Mouse (Mus musculus) lung, embryonic 15.5 days (tissue): ENCODE measurements around the gene Abi2. TPM values are rescaled to one million over a fixed set of nuclear protein-coding genes. Genes with fewer than 3 reads are reported as not detected.
A peak's percentile ranks its signal among the peaks of the same experiment; 100 is the strongest.

ENCODE experiments used
- ATAC-seq: fragments of 200-750 bp; cut with Nextera tagmentation; 2 replicates; pipeline ENCODE4 v1.8.0; 2017; ENCODE audit warnings: moderate number of reproducible peaks, borderline replicate concordance; ENCODE audit not compliant: low FRiP score, low TSS enrichment; ENCODE audit errors: extremely low read depth
- H3K27ac ChIP-seq: fragments of 300-500 bp; sonication (generic); 2 replicates; pipeline ENCODE4 v1.5.1; 2015; ENCODE audit warnings: moderate library complexity, mild to moderate bottlenecking, inconsistent platforms
- H3K27me3 ChIP-seq: fragments of 300-500 bp; sonication (generic); 2 replicates; pipeline ENCODE4 v1.6.1; 2015; ENCODE audit warnings: inconsistent platforms
- H3K36me3 ChIP-seq: fragments of 300-500 bp; sonication (generic); 2 replicates; pipeline ENCODE4 v1.6.1; 2015; ENCODE audit warnings: inconsistent platforms
- H3K4me1 ChIP-seq: fragments of 300-500 bp; sonication (generic); 2 replicates; pipeline ENCODE4 v1.6.1; 2015; ENCODE audit warnings: inconsistent platforms
- H3K4me2 ChIP-seq: fragments of 300-500 bp; sonication (generic); 2 replicates; pipeline ENCODE4 v1.6.1; 2015; ENCODE audit warnings: inconsistent platforms, mild to moderate bottlenecking, moderate library complexity
- H3K4me3 ChIP-seq: fragments of 300-500 bp; sonication (generic); 2 replicates; pipeline ENCODE4 v1.5.1; 2015; ENCODE audit warnings: mild to moderate bottlenecking, inconsistent platforms
- H3K9ac ChIP-seq: fragments of 300-500 bp; sonication (generic); 2 replicates; pipeline ENCODE4 v1.6.1; 2015; ENCODE audit warnings: inconsistent platforms
- H3K9me3 ChIP-seq: fragments of 300-500 bp; sonication (generic); 2 replicates; pipeline ENCODE4 v1.6.1; 2016; ENCODE audit warnings: inconsistent platforms
- WGBS: fragments of 180-500 bp; shearing (Covaris S2); methylation state at CpG from one replicate; pipeline ENCODE4 v1.1.7; 2015; 5-methylcytosine and 5-hydroxymethylcytosine counted together
- polyA plus RNA-seq: library from polyadenylated mRNA; unstranded; fragments of >200 nt; fragmentation: Nextera tagmentation; extraction: Ambion mirVana; gene quantifications from 2 replicates; pipeline ENCODE4 v1.2.1, GENCODE M21; 2015

Abi2 gene
- 22.5 and 23.7 TPM in 2 replicates for polyA plus RNA-seq

DNA sequence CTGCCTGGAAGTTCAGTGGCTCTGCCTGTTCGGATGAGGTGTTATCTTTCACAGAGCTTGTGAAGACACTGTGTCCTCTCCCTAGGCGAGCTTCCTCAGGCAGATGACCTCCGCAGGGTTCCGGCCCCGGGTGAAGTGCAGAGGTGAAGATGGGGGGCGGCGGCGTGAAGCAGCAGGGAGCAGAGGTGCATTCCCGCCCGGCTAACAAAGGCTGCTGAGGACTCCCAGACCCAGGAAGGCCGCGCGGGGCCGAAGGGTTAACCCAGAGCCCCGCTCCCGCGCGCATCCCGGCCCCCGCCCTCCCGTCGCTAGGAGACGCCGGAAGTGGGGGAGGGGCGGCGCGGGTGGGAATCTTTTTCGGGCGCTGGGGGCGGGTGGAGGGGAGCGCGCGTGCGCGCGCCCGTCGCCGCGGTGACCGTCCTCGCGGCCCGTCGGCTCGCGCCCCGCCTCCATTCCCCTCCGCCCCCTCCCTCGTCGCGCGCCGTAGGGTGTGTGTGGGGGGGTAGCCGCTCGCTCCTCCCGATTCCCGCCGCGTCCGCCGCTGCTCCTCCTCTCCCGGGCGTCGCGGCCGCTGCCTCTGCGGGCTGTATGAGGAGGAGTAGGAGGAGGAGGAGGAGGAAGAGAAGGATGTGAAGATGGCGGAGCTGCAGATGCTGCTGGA is at the start of gene Abi2:
Gene Abi2 (plus strand): TSS at position 452 of the 661 bp plus-strand sequence.
- WGBS, result under 1% methylated on average over 46 of the region's 69 CpGs
- Histone ChIP-seq H3K27ac (peak within 1 kb of the TSS; percentile 92), H3K4me2 (peak within 1 kb of the TSS; percentile 70)

DNA sequence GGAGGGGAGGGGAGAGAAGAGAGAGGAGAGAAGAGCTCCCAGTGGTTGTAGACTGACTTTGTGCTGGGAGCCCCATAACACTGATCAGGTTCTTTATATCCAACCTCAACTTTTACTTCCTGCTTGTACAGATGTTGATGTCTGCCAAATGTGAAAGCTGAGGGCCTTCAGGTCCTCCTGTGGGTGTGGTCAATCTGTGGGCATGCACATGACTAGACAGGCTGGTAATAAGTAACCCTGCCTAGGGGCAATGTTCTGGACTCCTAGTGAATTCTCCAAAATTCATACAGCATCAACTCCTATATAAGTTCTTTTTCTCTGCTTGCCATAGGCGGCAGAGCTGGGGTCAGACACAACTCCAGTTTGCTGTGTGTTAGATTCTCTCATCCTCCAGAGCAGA is 47.8 kb upstream of the Abi2 start:
- no peaks in the 10 kb centered on the region for H3K4me1 ChIP-seq
- peaks cover 14% of the 10 kb centered on the region; the same call in 1 of the 2 replicates for H3K36me3 ChIP-seq
- no peak overlapping the region for H3K4me2 ChIP-seq
- H3K9ac ChIP-seq, result no peak overlapping the region
- no peak overlapping the region for H3K4me3 ChIP-seq
- WGBS, result 88% methylated on average over 1 of the region's 1 CpGs
- H3K27ac ChIP-seq, result no peak overlapping the region
- no peaks in the 10 kb centered on the region for H3K9me3 ChIP-seq
- H3K27me3 ChIP-seq, result no peaks in the 10 kb centered on the region
- no peak for ATAC-seq

More for the DNA sequence above, at the start of gene Abi2:
- Histone ChIP-seq H3K27me3 (no peaks in the 10 kb centered on the region), H3K4me1 (peaks cover 16% of the 10 kb centered on the region; the same call in 1 of the 2 replicates), H3K36me3 (no peaks in the 10 kb centered on the region), H3K4me3 (peak within 1 kb of the TSS; percentile 97), H3K9ac (peak within 1 kb of the TSS; percentile 87), H3K9me3 (no peaks in the 10 kb centered on the region)
- peak; percentile 92 for ATAC-seq

DNA sequence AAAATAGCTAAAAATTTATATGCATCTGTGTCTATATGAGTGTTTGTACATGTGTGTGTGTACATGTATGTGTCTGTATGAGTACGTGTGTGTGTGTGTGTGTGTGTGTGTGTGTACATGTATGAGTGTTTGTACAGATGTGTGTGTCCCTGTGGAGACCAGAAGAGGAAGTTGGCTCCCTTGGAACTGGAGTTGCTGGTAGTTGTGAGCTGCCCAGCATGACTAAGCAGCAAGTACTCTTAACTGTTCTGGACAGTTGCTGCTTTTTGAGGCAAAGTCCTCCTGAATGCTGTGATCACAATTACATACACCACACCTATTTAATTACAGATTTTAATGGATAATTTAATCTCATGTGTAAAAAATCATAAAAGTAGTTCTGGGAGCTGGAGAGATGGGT is 32.9 kb upstream of the Abi2 start:
- Histone ChIP-seq H3K27me3 (no peaks in the 10 kb centered on the region), H3K4me2 (no peak overlapping the region), H3K9me3 (no peaks in the 10 kb centered on the region), H3K4me1 (no peaks in the 10 kb centered on the region), H3K9ac (no peak overlapping the region), H3K4me3 (no peak overlapping the region), H3K27ac (no peak overlapping the region), H3K36me3 (peaks cover 31% of the 10 kb centered on the region)
- 76% methylated on average over 1 of the region's 1 CpGs for WGBS
- ATAC-seq, result no peak

DNA sequence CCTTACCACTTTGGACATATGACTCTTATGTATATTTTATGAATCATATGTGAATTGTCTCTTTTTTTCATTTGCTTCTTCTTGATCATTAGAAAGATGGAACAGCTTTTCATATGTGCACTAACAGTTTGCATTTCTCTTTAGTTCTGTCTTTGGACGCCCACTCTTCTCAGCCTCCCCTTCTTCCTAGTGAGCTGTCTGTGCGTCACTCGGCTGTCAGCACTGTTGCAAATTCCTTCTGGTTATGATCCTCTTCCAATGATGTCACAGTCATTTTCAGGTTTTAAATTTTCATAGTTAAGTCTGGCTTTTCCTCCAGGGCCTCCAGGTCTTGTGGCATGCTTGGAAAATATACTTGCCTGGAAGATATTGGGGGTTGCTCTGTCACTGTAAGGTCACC is 27.5 kb upstream of the Abi2 start:
- Histone ChIP-seq H3K4me2 (no peak overlapping the region), H3K36me3 (peaks cover 29% of the 10 kb centered on the region), H3K27ac (no peak overlapping the region), H3K9ac (no peak overlapping the region), H3K27me3 (no peaks in the 10 kb centered on the region), H3K4me3 (no peak overlapping the region), H3K9me3 (no peaks in the 10 kb centered on the region), H3K4me1 (no peaks in the 10 kb centered on the region)
- no peak for ATAC-seq
- 86% methylated on average over 3 of the region's 3 CpGs for WGBS

DNA sequence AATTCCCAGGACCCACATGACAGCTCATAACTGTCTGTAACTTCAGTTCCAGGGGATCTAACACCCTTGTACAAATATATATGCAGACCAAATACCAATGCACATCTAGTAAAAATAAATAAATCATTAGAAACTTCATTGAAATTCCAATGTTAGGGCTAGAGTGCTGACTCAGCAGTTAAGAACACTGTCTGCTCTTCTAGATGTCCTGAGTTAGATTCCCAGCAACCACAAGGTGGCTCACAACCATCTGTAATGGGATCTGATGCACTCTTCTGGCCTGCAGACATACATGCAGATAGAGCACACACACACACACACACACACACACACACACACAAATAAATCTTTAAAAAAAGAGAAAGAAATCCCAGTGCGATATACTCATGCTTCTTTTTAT is 4.6 kb upstream of the Abi2 start:
- Histone ChIP-seq H3K36me3 (no peaks in the 10 kb centered on the region), H3K4me3 (no peak overlapping the region), H3K27me3 (no peaks in the 10 kb centered on the region), H3K4me2 (no peak overlapping the region), H3K4me1 (0 out of 2 replicates have a peak, but pooled peaks cover 3% of the 10 kb centered on the region), H3K27ac (no peak overlapping the region), H3K9me3 (no peaks in the 10 kb centered on the region), H3K9ac (no peak overlapping the region)
- 100% methylated on average over 1 of the region's 1 CpGs for WGBS
- ATAC-seq, result no peak

DNA sequence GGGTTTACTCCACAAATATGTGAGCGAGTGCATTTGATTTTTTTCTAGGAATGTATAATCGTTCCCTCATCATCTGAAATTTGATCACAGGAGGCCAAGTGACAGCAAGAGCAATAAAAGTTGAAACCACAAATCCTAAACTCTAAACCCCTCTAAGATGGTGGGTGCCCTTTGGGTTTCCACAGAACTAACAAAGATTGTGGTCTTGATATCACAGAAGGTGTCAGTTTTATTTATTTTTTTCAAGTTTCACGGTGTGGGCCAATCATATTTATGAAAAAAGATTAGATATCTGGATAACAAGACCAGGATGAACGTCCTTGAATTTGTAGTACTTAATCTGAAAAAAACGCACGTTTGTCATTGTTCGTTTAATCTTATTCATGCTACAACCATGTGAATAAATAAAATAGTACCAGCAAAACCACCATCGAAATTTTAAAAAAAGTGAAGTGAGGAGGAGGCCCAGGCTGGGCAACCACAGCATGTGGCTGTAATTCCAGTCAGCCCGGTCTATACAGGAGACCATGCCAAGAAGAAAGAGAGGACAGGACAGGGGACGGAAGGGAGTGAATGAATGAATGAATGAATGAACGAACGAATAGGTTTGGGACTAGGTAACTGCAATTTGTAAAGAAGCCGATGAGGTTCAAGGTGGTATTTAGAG is 785 bp upstream of the Abi2 start:
- Histone ChIP-seq H3K4me3 (peak overlapping the region; percentile 97), H3K27me3 (no peaks in the 10 kb centered on the region), H3K9me3 (no peaks in the 10 kb centered on the region), H3K4me1 (peaks cover 16% of the 10 kb centered on the region; the same call in 1 of the 2 replicates), H3K9ac (peak overlapping the region; percentile 87), H3K36me3 (no peaks in the 10 kb centered on the region), H3K4me2 (peak overlapping the region; percentile 70), H3K27ac (peak overlapping the region; percentile 92)
- WGBS, result 13% methylated on average over 13 of the region's 13 CpGs
- peak; percentile 36; the same call in 1 of the 2 replicates for ATAC-seq

DNA sequence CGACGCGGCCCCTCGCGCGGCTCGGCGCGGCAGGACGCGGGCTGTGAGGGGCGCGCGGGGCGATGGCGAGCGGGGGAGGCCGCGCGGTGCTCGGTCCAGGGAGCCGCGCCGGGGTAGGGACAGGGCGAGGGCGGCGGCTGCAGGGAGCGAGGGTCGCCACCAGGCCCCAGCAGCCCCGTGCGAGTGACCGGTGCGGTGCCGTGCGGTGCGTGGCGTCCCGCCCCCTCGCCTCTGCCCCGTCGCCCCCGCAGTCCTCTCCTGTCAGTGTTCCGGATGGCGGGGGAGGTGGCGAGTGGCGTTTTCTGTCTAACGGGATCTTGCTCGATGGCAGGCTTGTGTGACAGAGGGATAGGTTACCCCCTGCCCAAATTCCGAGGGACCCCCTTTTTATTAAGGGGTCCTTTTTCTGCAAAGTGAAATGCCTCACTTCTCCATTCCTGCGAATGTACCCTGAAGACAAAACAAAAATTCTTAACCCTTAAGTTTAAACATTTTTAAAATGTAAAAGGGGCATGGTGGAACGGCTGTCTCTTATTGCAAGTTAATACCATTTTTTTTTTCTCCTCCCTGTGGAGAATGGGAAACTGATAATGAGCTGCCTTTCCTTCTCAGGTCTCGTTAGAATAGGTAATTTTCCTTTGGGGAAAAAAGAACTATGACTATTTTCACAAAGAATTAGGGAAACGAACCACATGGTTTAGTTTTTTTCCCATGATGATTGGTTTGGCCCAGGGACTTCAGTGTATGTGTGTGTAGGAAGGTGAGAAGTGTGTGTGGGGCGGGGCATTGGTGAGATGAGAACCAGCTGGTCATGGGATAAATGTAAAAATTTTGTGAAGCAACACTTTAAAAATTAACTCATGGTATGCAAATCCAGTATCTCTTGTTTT is 754 bp downstream of the Abi2 start:
- ATAC-seq, result peak; percentile 78
- Histone ChIP-seq H3K4me1 (peaks cover 16% of the 10 kb centered on the region; the same call in 1 of the 2 replicates), H3K4me3 (peak overlapping the region; percentile 97), H3K4me2 (peak overlapping the region; percentile 70), H3K27me3 (no peaks in the 10 kb centered on the region), H3K9me3 (no peaks in the 10 kb centered on the region), H3K27ac (peak overlapping the region; percentile 92), H3K36me3 (no peaks in the 10 kb centered on the region), H3K9ac (peak overlapping the region; percentile 87)
- under 1% methylated on average over 34 of the region's 54 CpGs for WGBS

DNA sequence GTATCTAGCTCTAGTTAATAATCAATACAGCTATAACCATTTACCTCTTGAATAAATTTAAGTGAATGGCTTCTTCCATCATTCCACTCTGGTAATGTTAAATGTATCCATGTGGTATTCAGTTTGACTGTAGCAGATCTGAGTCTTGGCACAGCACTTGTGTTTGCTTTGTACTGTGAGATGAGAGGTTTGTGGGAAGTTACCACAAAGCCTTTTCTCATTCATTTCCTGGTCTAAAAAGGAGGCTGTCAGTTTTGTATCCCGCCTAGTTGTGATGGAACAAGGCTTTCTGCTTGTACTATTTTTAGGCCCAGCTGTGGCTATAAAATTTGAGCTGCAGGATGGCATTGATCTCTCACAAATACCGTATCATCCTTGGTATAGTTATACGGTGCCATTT is 7.3 kb downstream of the Abi2 start:
- Histone ChIP-seq H3K9me3 (no peaks in the 10 kb centered on the region), H3K4me2 (no peak overlapping the region), H3K27ac (no peak overlapping the region), H3K4me3 (no peak overlapping the region), H3K36me3 (0 out of 2 replicates have a peak, but pooled peaks cover 3% of the 10 kb centered on the region), H3K27me3 (no peaks in the 10 kb centered on the region), H3K4me1 (peaks cover 8% of the 10 kb centered on the region; the same call in 1 of the 2 replicates), H3K9ac (no peak overlapping the region)
- WGBS, result 57% methylated on average over 3 of the region's 3 CpGs
- no peak for ATAC-seq

DNA sequence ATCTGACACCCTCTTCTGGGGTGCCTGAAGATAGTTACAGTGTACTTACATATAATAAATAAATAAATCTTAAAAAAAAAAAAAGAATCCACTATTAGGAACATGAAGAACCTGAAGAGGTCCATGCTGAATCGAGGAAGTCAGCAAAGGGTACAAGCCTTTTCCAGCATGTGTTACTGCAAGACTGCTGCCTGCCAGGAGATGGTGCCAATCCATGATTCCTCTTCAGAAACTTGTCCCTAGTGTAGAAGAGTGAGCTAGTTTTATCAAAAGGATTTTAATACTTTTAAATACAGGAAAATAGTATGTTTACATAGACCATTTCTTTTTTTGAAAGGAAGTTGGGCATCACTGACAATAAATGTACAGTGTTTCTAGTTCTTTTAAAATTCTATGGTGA is 14.5 kb downstream of the Abi2 start:
- Histone ChIP-seq H3K9me3 (no peaks in the 10 kb centered on the region), H3K27me3 (no peaks in the 10 kb centered on the region), H3K4me3 (no peak overlapping the region), H3K4me1 (no peaks in the 10 kb centered on the region), H3K4me2 (no peak overlapping the region), H3K9ac (no peak overlapping the region), H3K36me3 (no peaks in the 10 kb centered on the region), H3K27ac (no peak overlapping the region)
- ATAC-seq, result no peak
- WGBS, result 87% methylated on average over 1 of the region's 1 CpGs

DNA sequence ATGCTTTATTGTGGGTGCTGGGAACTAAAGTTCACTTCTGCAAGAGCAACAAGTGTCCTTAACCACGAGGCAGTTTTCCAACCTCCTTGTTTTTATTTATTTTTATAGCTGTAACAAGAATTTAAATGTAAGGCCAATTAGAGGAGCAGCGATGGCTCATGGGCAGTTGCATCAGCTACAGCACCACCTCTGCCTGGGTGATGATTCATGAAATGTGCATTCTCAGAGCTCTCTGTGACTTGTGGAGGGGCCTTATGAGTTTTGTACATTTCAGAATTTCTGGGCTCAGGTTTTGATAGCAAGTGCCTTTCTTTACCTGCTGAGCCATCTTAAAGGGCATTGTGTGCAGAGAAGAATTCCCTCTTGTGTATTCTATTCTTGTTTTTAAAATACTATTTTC is 18.9 kb downstream of the Abi2 start:
- no peaks in the 10 kb centered on the region for H3K4me1 ChIP-seq
- H3K9me3 ChIP-seq, result no peaks in the 10 kb centered on the region
- no peaks in the 10 kb centered on the region for H3K36me3 ChIP-seq
- no peak overlapping the region for H3K9ac ChIP-seq
- H3K27ac ChIP-seq, result no peak overlapping the region
- H3K4me2 ChIP-seq, result no peak overlapping the region
- no peaks in the 10 kb centered on the region for H3K27me3 ChIP-seq
- ATAC-seq, result no peak
- H3K4me3 ChIP-seq, result no peak overlapping the region
- 84% methylated on average over 2 of the region's 2 CpGs for WGBS

DNA sequence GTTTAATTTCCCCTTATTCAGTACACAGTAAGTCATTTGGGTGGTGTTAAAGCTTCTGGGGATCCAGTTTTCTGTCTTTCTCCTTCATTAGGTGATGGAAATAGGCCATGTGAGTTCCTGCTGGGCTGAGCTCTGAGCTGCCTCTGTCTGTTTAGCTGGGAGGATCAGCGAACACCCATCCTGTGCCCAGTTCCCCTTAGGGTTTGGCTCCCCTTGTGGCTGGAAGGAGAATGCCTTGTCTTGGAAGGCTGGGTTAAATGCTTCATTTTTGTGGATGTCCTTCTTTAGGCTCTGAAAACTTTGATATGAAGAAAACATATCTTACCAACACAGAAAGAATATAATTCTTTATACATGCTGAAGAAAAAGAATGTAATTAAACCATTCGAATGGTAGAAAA is 19.5 kb downstream of the Abi2 start:
- H3K9me3 ChIP-seq, result no peaks in the 10 kb centered on the region
- no peaks in the 10 kb centered on the region for H3K27me3 ChIP-seq
- H3K4me3 ChIP-seq, result no peak overlapping the region
- no peak overlapping the region for H3K27ac ChIP-seq
- no peaks in the 10 kb centered on the region for H3K36me3 ChIP-seq
- no peak overlapping the region for H3K4me2 ChIP-seq
- no peaks in the 10 kb centered on the region for H3K4me1 ChIP-seq
- WGBS, result 87% methylated on average over 2 of the region's 2 CpGs
- ATAC-seq, result no peak
- no peak overlapping the region for H3K9ac ChIP-seq
